Mouse (Mus musculus): ENCODE data around the gene Elane. TPM values are rescaled to one million over a fixed set of nuclear protein-coding genes. Genes with fewer than 3 reads are reported as not detected.

Gene Elane
- polyA plus RNA-seq, 1 experiment from 2014 or later, result 0.55 TPM

- Histone ChIP-seq H3K36me3 (ENCODE audit: control insufficient read depth, insufficient read depth, low read length) (peaks cover under 1% of the 10 kb centered on the region; the same call in 1 of the 2 replicates), H3K4me1 (replicated peaks; ENCODE audit: control insufficient read depth, insufficient read depth) (peaks cover 3% of the 10 kb centered on the region; the same call in 1 of the 2 replicates), H3K27ac (replicated peaks) (peak within 1 kb of the TSS; percentile 89), H3K9me3 (ENCODE audit: control insufficient read depth, low read length) (no peaks in the 10 kb centered on the region), H3K4me2 (replicated peaks; ENCODE audit: low read depth) (peak within 1 kb of the TSS; percentile 88), H3K27me3 (ENCODE audit: control insufficient read depth, insufficient read depth, low read length) (peaks cover 2% of the 10 kb centered on the region; the same call in 1 of the 2 replicates), H3K9ac (ENCODE audit: low read length) (peak within 1 kb of the TSS; percentile 97), H3K4me3 (ENCODE audit: low read depth, low read length) (peak within 1 kb of the TSS; percentile 79)
- DNase-seq (ENCODE audit: low spot score) (peak; percentile 91), ATAC-seq (ENCODE audit: low FRiP score, low TSS enrichment) (peak; percentile 72)
- 2% methylated on average over 42 of the region's 42 CpGs for whole genome bisulfite sequencing
- no peak for TF ChIP-seq CTCF (IDR thresholded peaks at IDR 0.05; ENCODE audit: low read depth)
- TF ChIP-seq EP300 (optimal IDR thresholded peaks at IDR 0.05), result no peak
Measured at GRCm38 (mm10) chr10:79916808-79917531, 30.9 kb downstream of the Elane start, which contains the start of gene Kiss1r. Gene Kiss1r (plus strand): TSS chr10:79916971.

- H3K36me3 ChIP-seq (ENCODE audit: control insufficient read depth, insufficient read depth, low read length), result no peaks in the 10 kb centered on the region
- peaks cover 3% of the 10 kb centered on the region; the same call in 1 of the 2 replicates for H3K4me1 ChIP-seq (replicated peaks; ENCODE audit: control insufficient read depth, insufficient read depth)
- no peaks in the 10 kb centered on the region for H3K9me3 ChIP-seq (ENCODE audit: control insufficient read depth, low read length)
- 0 out of 2 replicates have a peak overlapping the region, but pooled peaks have one; percentile 79 for H3K4me3 ChIP-seq (ENCODE audit: low read depth, low read length)
- DNase-seq (ENCODE audit: low spot score) (no peak), ATAC-seq (ENCODE audit: low FRiP score, low TSS enrichment) (no peak)
- no peak overlapping the region for H3K27ac ChIP-seq (replicated peaks)
- peaks cover 2% of the 10 kb centered on the region; the same call in 1 of the 2 replicates for H3K27me3 ChIP-seq (ENCODE audit: control insufficient read depth, insufficient read depth, low read length)
- TF ChIP-seq EP300 (optimal IDR thresholded peaks at IDR 0.05), result no peak
- TF ChIP-seq CTCF (IDR thresholded peaks at IDR 0.05; ENCODE audit: low read depth), result no peak
- 74% methylated on average over 5 of the region's 5 CpGs for WGBS
- H3K9ac ChIP-seq (ENCODE audit: low read length), result no peak overlapping the region
- peak overlapping the region; percentile 88 for H3K4me2 ChIP-seq (replicated peaks; ENCODE audit: low read depth)
Measured at GRCm38 (mm10) chr10:79917532-79918100, 31.6 kb downstream of the Elane start.

- Histone ChIP-seq H3K36me3 (ENCODE audit: control insufficient read depth, insufficient read depth, low read length) (no peaks in the 10 kb centered on the region), H3K4me2 (replicated peaks; ENCODE audit: low read depth) (peak overlapping the region; percentile 44), H3K9ac (ENCODE audit: low read length) (no peak overlapping the region), H3K4me1 (replicated peaks; ENCODE audit: control insufficient read depth, insufficient read depth) (peaks cover 3% of the 10 kb centered on the region; the same call in 1 of the 2 replicates), H3K4me3 (ENCODE audit: low read depth, low read length) (peak overlapping the region; percentile 15; the same call in 1 of the 2 replicates), H3K9me3 (ENCODE audit: control insufficient read depth, low read length) (no peaks in the 10 kb centered on the region), H3K27me3 (ENCODE audit: control insufficient read depth, insufficient read depth, low read length) (peaks cover 2% of the 10 kb centered on the region; the same call in 1 of the 2 replicates), H3K27ac (replicated peaks) (no peak overlapping the region)
- 18% methylated on average over 33 of the region's 35 CpGs for WGBS
- ATAC-seq (ENCODE audit: low FRiP score, low TSS enrichment) (no peak), DNase-seq (ENCODE audit: low spot score) (no peak)
- TF ChIP-seq CTCF (IDR thresholded peaks at IDR 0.05; ENCODE audit: low read depth) (no peak), EP300 (optimal IDR thresholded peaks at IDR 0.05) (no peak)
Measured at GRCm38 (mm10) chr10:79918231-79919078, 32.4 kb downstream of the Elane start.

GRCm38 (mm10) chr10:79919251-79919849 lies 33.3 kb downstream of the Elane start:
- H3K4me3 ChIP-seq (ENCODE audit: low read depth, low read length), result peak overlapping the region; percentile 10; the same call in 1 of the 2 replicates
- H3K27ac ChIP-seq (replicated peaks), result no peak overlapping the region
- no peak overlapping the region for H3K9ac ChIP-seq (ENCODE audit: low read length)
- DNase-seq (ENCODE audit: low spot score), result peak; percentile 62
- peak overlapping the region; percentile 43 for H3K4me2 ChIP-seq (replicated peaks; ENCODE audit: low read depth)
- H3K9me3 ChIP-seq (ENCODE audit: control insufficient read depth, low read length), result no peaks in the 10 kb centered on the region
- H3K36me3 ChIP-seq (ENCODE audit: control insufficient read depth, insufficient read depth, low read length), result no peaks in the 10 kb centered on the region
- H3K27me3 ChIP-seq (ENCODE audit: control insufficient read depth, insufficient read depth, low read length), result peaks cover 2% of the 10 kb centered on the region; the same call in 1 of the 2 replicates
- 7% methylated on average over 21 of the region's 21 CpGs for WGBS
- no peak for ATAC-seq (ENCODE audit: low FRiP score, low TSS enrichment)
- TF ChIP-seq EP300 (optimal IDR thresholded peaks at IDR 0.05) (no peak), CTCF (IDR thresholded peaks at IDR 0.05; ENCODE audit: low read depth) (no peak)
- H3K4me1 ChIP-seq (replicated peaks; ENCODE audit: control insufficient read depth, insufficient read depth), result peaks cover 3% of the 10 kb centered on the region; the same call in 1 of the 2 replicates
